Mouse (Mus musculus): Measurements from ENCODE around the gene Zfp217. TPM values are rescaled to one million over a fixed set of nuclear protein-coding genes. Genes with fewer than 3 reads are reported as not detected.
"Not testable (repeated sequence)": the region's sequence is repeated elsewhere in the genome, so short reads cannot be mapped to it uniquely, and the experiment has no call there.

Gene Zfp217
- polyA plus RNA-seq, 1 experiment from 2014 or later = 2.4 TPM

DNA sequence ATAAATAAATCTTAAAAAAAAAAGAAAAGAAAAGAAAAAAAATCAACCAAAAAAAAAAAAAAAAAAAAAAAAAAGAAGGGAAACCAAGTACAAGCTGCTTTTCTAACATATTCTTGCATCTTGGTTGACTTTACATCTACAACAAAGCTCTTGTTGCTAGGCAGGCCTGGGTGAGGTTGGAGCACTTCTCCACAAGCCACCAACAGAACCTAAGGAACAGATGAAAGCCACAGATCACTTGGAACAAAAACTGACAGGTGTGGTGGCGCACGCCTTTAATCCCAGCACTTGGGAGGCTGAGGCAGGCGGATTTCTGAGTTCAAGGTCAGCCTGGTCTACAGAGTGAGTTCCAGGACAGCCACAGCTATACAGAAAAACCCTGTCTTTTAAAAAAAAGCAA is 32.9 kb upstream of the Zfp217 start:
- not testable (repeated sequence) for H3K9ac ChIP-seq; H3K4me3 ChIP-seq; ATAC-seq (ENCODE audit: extremely low read depth, insufficient number of reproducible peaks, low FRiP score, low TSS enrichment); H3K36me3 ChIP-seq; H3K27ac ChIP-seq (replicated peaks); H3K27me3 ChIP-seq (replicated peaks); H3K4me2 ChIP-seq; H3K9me3 ChIP-seq
- WGBS = 95% methylated on average over 3 of the region's 3 CpGs
- H3K4me1 ChIP-seq = peaks cover 34% of the 10 kb centered on the region

DNA sequence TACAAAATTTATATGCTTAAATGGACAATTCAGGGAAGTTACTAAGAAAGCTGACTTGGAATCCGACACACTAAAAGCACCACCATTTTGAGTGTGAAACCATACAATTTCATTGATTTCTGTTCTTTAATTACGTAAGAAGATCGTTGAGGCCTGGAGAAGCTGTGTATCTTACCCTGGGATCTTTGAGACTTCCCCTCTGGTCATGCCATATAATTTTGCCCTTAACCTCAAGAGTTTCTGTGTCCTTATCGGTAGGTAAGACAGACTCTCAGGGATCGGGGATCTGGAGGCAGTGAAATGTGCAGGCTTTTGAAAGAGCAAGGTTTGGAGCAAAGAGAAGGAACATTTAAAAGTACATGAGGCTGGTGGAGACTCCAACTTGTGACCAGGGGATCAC is 31.4 kb upstream of the Zfp217 start:
- H3K27ac ChIP-seq (replicated peaks) = no peak overlapping the region
- no peak overlapping the region for H3K4me3 ChIP-seq
- no peaks in the 10 kb centered on the region for H3K36me3 ChIP-seq
- H3K27me3 ChIP-seq (replicated peaks) = no peaks in the 10 kb centered on the region
- peaks cover 42% of the 10 kb centered on the region for H3K4me1 ChIP-seq
- no peak overlapping the region for H3K4me2 ChIP-seq
- no peak for ATAC-seq (ENCODE audit: extremely low read depth, insufficient number of reproducible peaks, low FRiP score, low TSS enrichment)
- WGBS = 83% methylated on average over 5 of the region's 5 CpGs
- no peak overlapping the region for H3K9ac ChIP-seq
- no peaks in the 10 kb centered on the region for H3K9me3 ChIP-seq

DNA sequence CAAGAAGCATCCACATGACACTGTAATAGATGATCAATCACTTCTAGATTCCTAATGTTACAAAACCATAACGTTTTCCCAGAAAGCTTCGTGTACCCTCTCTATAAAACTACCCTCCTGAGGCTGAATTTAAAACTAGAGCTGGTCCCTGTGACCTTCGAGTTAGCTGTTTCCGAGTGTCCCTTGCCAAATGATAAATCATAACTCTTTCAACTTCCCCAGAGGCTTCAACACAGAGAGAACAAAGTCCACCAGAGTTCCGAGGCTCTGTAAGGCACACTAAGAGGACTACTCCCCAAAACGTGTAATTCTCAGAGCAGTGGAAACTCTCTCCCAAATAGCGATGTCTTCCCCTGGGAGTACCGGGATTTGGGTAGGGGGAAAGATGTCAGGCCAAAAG is 29.4 kb upstream of the Zfp217 start:
- no peaks in the 10 kb centered on the region for H3K27me3 ChIP-seq (replicated peaks)
- no peaks in the 10 kb centered on the region for H3K36me3 ChIP-seq
- ATAC-seq (ENCODE audit: extremely low read depth, insufficient number of reproducible peaks, low FRiP score, low TSS enrichment) = no peak
- peak overlapping the region; percentile 49 for H3K4me2 ChIP-seq
- 30% methylated on average over 8 of the region's 8 CpGs for WGBS
- peak overlapping the region; percentile 39; the same call in 1 of the 2 replicates for H3K27ac ChIP-seq (replicated peaks)
- peak overlapping the region; percentile 65 for H3K9ac ChIP-seq
- H3K4me3 ChIP-seq = peak overlapping the region; percentile 17; the same call in 1 of the 2 replicates
- H3K4me1 ChIP-seq = peaks cover 47% of the 10 kb centered on the region
- no peaks in the 10 kb centered on the region for H3K9me3 ChIP-seq

DNA sequence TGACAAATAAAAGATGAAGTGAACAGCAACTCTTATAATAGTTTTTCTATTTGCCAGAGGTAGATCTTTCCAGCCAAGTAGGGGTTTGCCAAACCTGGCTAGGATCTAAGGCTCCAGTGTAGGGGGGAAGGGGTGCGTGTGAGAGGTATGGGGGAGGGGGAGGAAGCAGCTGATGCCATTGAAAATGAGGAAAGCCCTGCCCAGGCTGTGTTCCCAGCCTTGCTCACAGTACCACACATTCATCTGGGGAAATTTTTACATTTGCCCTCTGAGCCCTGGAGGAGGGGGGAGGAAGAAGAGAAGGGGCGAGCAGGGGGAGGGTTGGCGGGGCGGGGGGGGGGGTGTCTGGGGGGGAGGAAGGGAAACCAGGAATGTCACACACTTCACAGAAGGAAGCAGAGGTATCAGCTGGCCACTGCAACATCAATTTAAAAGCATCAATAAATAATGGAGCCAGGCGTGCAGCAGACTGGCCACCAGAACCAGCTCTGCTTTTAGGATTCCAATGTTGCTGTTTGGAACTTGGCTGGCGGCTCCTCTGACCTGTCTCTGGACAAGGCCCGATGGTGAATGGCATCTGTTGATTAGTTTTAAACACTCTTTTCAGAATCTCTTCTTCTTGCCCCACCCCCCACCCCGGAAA is 28.5 kb upstream of the Zfp217 start:
- no peaks in the 10 kb centered on the region for H3K36me3 ChIP-seq
- 21% methylated on average over 7 of the region's 8 CpGs for WGBS
- ATAC-seq (ENCODE audit: extremely low read depth, insufficient number of reproducible peaks, low FRiP score, low TSS enrichment) = no peak

DNA sequence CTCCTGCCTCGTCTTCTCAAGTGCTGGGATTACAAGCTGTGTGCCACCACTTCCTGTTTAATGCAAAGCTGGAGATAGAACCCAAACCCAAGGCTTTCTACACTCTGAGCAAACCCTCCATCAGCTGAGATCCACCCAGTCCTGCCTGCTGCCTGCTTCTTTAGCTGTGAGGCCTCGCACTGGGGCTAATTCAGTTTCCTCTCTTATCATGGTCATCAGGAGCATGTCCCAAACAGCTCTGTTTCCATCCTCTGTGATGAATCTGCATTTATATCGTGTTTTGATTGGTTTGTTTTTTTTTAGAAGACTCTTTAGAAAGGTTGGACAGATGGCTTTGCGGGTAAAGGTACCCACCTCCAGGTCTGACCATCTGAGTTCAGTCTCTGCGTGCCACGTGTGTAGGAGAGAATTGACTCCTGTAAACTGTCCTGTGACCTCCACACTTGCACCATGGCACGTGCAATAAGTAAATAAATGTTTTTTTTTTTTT is 27.8 kb upstream of the Zfp217 start:
- Histone ChIP-seq H3K4me2 (no peak overlapping the region), H3K9ac (no peak overlapping the region), H3K27me3 (replicated peaks) (no peaks in the 10 kb centered on the region), H3K4me1 (peaks cover 47% of the 10 kb centered on the region), H3K4me3 (no peak overlapping the region), H3K36me3 (no peaks in the 10 kb centered on the region), H3K27ac (replicated peaks) (peak overlapping the region; percentile 88), H3K9me3 (no peaks in the 10 kb centered on the region)
- WGBS = 52% methylated on average over 7 of the region's 7 CpGs
- no peak for ATAC-seq (ENCODE audit: extremely low read depth, insufficient number of reproducible peaks, low FRiP score, low TSS enrichment)

More for the DNA sequence above, 28.5 kb upstream of the Zfp217 start:
- Histone ChIP-seq H3K9ac (no peak overlapping the region), H3K27ac (replicated peaks) (0 out of 2 replicates have a peak overlapping the region, but pooled peaks have one; percentile 24), H3K4me1 (peaks cover 47% of the 10 kb centered on the region), H3K4me2 (no peak overlapping the region), H3K9me3 (no peaks in the 10 kb centered on the region), H3K4me3 (no peak overlapping the region), H3K27me3 (replicated peaks) (no peaks in the 10 kb centered on the region)

DNA sequence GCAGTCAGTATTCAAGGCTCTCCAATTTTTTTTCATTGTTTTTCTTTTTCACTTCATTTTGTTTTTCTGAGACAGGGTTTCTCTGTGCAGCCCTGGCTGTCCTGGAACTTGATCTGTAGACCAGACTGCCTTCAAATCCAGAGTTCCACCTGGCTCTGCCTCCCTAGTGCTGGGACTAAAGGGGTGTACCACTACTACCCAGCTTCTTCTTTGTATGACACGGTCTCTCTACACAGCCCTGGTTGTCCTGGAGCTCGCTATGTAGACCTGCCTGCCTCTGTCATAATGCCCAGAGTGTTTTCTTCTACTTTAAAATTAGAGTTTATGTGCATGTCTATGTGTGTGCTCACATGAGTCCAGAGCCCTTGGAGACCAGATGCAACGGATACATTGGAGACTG is 27.3 kb upstream of the Zfp217 start:
- H3K4me1 ChIP-seq = peaks cover 47% of the 10 kb centered on the region
- 71% methylated on average over 3 of the region's 3 CpGs for WGBS
- H3K9ac ChIP-seq = no peak overlapping the region
- H3K4me2 ChIP-seq = no peak overlapping the region
- H3K36me3 ChIP-seq = no peaks in the 10 kb centered on the region
- H3K4me3 ChIP-seq = no peak overlapping the region
- no peaks in the 10 kb centered on the region for H3K9me3 ChIP-seq
- peak overlapping the region; percentile 88 for H3K27ac ChIP-seq (replicated peaks)
- no peaks in the 10 kb centered on the region for H3K27me3 ChIP-seq (replicated peaks)
- ATAC-seq (ENCODE audit: extremely low read depth, insufficient number of reproducible peaks, low FRiP score, low TSS enrichment) = no peak

DNA sequence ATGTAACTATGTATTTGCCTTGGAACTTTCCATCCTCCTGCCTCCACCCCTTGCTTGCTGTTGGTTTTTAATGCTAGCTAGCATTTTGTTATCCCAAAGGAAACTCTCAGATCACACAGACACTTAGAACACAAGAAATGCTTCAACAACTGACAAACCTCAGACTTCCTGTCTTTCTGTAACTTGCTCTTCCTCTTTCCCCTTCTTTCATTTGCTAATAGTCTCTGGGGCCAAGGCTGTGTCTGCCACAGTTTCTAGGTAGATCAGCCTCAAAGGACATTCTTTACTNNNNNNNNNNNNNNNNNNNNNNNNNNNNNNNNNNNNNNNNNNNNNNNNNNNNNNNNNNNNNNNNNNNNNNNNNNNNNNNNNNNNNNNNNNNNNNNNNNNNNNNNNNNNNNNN is 21.2 kb upstream of the Zfp217 start:
- H3K4me2 ChIP-seq = no peak overlapping the region
- no peak overlapping the region for H3K9ac ChIP-seq
- no peaks in the 10 kb centered on the region for H3K9me3 ChIP-seq
- H3K36me3 ChIP-seq = no peaks in the 10 kb centered on the region
- no peak for ATAC-seq (ENCODE audit: extremely low read depth, insufficient number of reproducible peaks, low FRiP score, low TSS enrichment)
- H3K27ac ChIP-seq (replicated peaks) = peak overlapping the region; percentile 72
- peaks cover 8% of the 10 kb centered on the region for H3K4me1 ChIP-seq
- no peak overlapping the region for H3K4me3 ChIP-seq
- no peaks in the 10 kb centered on the region for H3K27me3 ChIP-seq (replicated peaks)

DNA sequence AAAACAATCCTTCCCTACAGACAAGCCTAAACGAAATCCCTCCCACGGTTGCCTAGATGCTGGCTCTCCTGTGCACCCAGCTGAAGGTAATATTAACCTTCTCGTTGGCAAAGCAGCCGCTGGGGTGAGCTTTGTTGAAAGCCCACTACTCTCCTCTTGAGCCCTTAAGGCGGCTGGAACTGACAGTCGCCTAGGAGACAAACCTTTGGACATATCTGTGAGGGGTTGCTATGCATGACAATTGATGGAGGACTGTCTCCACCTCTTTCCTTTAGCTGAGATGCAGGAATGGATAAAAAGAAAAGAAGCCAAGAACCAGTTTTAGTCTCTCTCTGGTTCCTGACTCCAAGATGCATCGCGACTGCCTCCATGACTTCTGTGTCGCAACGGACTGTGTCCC is 17.7 kb upstream of the Zfp217 start:
- Histone ChIP-seq H3K27me3 (replicated peaks) (no peaks in the 10 kb centered on the region), H3K4me2 (no peak overlapping the region), H3K9me3 (no peaks in the 10 kb centered on the region), H3K27ac (replicated peaks) (no peak overlapping the region), H3K4me1 (no peaks in the 10 kb centered on the region), H3K4me3 (no peak overlapping the region), H3K9ac (no peak overlapping the region), H3K36me3 (no peaks in the 10 kb centered on the region)
- WGBS = 74% methylated on average over 10 of the region's 10 CpGs
- no peak for ATAC-seq (ENCODE audit: extremely low read depth, insufficient number of reproducible peaks, low FRiP score, low TSS enrichment)

DNA sequence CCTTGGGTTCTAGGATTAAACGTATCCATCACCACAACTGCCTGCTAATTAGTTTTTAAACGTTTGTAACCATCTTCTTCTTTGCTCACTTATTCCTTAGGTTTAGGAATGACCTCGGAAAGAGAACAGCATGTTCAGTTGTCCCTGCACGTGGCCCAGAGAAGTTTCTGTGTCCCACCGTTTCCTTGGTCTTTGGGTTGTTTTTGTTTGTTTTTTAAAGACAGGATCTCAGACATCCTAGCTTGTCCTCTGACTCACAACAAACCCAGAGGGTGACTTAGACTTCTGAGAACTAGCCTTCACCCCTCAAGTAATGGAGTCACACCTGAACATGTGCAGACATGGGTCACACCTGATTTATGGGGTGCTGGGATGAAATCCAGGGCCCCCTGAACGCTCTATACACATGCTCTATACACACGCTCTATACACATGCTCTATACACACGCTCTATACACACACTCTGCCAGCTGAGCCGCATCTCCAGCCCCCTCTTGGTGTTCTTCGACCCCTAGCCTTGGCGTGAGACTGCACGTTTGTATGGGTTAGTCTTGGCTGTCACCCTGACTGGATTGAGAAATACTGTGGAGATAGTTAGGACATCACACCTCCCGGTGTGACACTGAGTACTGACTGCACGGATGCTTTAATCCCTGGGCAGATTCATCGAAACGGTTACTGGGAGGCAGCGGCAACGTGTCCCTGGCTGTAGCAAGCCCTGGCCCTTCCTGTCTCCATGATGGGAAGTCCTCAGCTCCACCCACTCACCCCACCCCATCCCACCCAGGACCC is 16.0 kb upstream of the Zfp217 start:
- 71% methylated on average over 18 of the region's 18 CpGs for WGBS
- no peaks in the 10 kb centered on the region for H3K27me3 ChIP-seq (replicated peaks)
- no peak overlapping the region for H3K4me2 ChIP-seq
- H3K9ac ChIP-seq = no peak overlapping the region
- ATAC-seq (ENCODE audit: extremely low read depth, insufficient number of reproducible peaks, low FRiP score, low TSS enrichment) = no peak
- H3K27ac ChIP-seq (replicated peaks) = no peak overlapping the region
- H3K4me1 ChIP-seq = no peaks in the 10 kb centered on the region
- no peaks in the 10 kb centered on the region for H3K36me3 ChIP-seq
- H3K9me3 ChIP-seq = no peaks in the 10 kb centered on the region
- H3K4me3 ChIP-seq = no peak overlapping the region

DNA sequence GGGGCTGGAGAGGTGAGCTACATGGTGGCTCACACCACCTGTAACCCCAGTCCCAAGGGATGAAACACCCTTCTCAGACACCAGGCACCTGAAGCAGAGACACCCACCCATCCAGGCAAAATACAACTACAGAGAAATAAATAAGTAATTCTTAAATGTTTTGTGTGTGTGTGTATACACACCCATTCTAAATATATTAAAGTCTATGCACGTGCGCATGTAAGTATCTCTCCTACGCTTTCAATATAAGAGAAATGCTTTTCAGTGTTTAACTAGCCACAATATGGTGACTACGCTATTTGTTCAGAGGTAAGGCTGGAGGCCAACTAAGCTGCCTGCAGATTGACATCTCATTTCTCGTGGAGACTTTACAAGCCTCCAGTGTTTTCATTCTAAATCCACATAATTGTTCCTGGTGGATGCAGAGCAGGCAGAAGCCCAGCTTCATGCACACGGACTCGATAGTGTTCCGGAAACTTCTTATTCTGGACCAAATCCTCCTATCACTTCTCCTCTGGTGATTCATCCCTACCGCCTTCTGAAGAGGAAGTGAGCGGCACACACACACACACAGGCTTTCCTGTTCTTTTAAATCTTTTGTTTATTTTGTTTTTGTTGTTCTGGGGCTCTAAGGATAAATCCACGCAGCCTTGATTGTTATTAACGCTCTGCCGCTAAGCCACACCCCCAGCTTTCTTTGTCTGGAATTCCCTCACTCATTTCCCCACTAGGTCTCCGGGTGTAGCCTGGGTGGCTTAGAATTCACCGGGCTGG is 12.1 kb upstream of the Zfp217 start:
- H3K9ac ChIP-seq = no peak overlapping the region
- ATAC-seq (ENCODE audit: extremely low read depth, insufficient number of reproducible peaks, low FRiP score, low TSS enrichment) = no peak

DNA sequence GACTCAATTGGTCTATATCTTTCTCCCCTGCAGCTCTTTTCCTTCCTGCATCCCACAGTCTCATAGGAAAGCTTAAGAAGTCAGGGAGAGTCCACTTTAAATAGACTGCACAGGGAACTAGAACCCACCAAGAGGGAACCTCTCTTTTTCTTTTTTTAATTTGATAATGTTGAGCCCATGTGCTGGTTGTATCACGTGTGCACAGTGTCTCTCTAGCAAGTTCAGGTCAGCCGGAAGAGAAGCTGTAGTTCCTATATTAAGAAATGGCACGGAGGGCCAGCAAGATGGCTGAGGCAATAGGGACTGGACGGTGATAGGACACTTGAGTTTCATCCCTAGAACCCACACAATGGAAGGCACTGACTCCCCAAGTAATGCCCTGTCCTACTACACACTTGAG is 11.1 kb upstream of the Zfp217 start:
- Histone ChIP-seq H3K9me3 (no peaks in the 10 kb centered on the region), H3K36me3 (no peaks in the 10 kb centered on the region), H3K4me1 (peaks cover 18% of the 10 kb centered on the region), H3K9ac (no peak overlapping the region), H3K27me3 (replicated peaks) (no peaks in the 10 kb centered on the region), H3K4me3 (no peak overlapping the region), H3K4me2 (no peak overlapping the region), H3K27ac (replicated peaks) (no peak overlapping the region)
- 67% methylated on average over 4 of the region's 4 CpGs for WGBS
- ATAC-seq (ENCODE audit: extremely low read depth, insufficient number of reproducible peaks, low FRiP score, low TSS enrichment) = no peak

More for the DNA sequence above, 12.1 kb upstream of the Zfp217 start:
- 55% methylated on average over 15 of the region's 15 CpGs for WGBS
- H3K36me3 ChIP-seq = no peaks in the 10 kb centered on the region
- no peaks in the 10 kb centered on the region for H3K9me3 ChIP-seq
- H3K27ac ChIP-seq (replicated peaks) = peak overlapping the region; percentile 74
- H3K4me2 ChIP-seq = peak overlapping the region; percentile 39
- H3K4me3 ChIP-seq = no peak overlapping the region
- H3K27me3 ChIP-seq (replicated peaks) = no peaks in the 10 kb centered on the region
- H3K4me1 ChIP-seq = peaks cover 12% of the 10 kb centered on the region

Measured in heart, embryonic 13.5 days (tissue).